Mouse (Mus musculus): ENCODE measurements around the gene Tsga10.
"Not testable (repeated sequence)": the region's sequence is repeated elsewhere in the genome, so short reads cannot be mapped to it uniquely, and the experiment has no call there.

Tsga10 gene

GRCm38 (mm10) chr1:37864511-37865400 is 1.5 kb downstream of the Tsga10 start:
- DNase-seq (ENCODE audit: low spot score in 2 of 2), result peak; percentile 97 to 99

GRCm38 (mm10) chr1:37850696-37851095 is 15.5 kb downstream of the Tsga10 start:
- no peak for DNase-seq (ENCODE audit: low spot score in 2 of 2)

GRCm38 (mm10) chr1:37846878-37847277 is 19.4 kb downstream of the Tsga10 start:
- no peak for DNase-seq (ENCODE audit: low spot score in 2 of 2)

- peak in 1 of 2 experiments; percentile 4 for DNase-seq (ENCODE audit: low spot score in 2 of 2)
Measured at GRCm38 (mm10) chr1:37831681-37832080, 34.5 kb downstream of the Tsga10 start.

GRCm38 (mm10) chr1:37802291-37802690 is 63.9 kb downstream of the Tsga10 start:
- DNase-seq (ENCODE audit: low spot score in 2 of 2), result not testable (repeated sequence)

GRCm38 (mm10) chr1:37800298-37800697 is 65.9 kb downstream of the Tsga10 start:
- no peak for DNase-seq (ENCODE audit: low spot score in 2 of 2)

GRCm38 (mm10) chr1:37799505-37799904 is 66.7 kb downstream of the Tsga10 start:
- DNase-seq (ENCODE audit: low spot score in 2 of 2), result no peak

GRCm38 (mm10) chr1:37759407-37759806 is 106.8 kb downstream of the Tsga10 start:
- DNase-seq (ENCODE audit: low spot score in 2 of 2), result no peak

GRCm38 (mm10) chr1:37744650-37745259 is 121.5 kb downstream of the Tsga10 start:
- DNase-seq (ENCODE audit: low spot score in 2 of 2), result no peak

- no peak for DNase-seq (ENCODE audit: low spot score in 2 of 2)
Measured at GRCm38 (mm10) chr1:37742602-37743270, 123.5 kb downstream of the Tsga10 start.

GRCm38 (mm10) chr1:37742126-37742525 is 124.1 kb downstream of the Tsga10 start:
- DNase-seq (ENCODE audit: low spot score in 2 of 2), result no peak

GRCm38 (mm10) chr1:37740161-37740802 is 125.9 kb downstream of the Tsga10 start:
- no peak for DNase-seq (ENCODE audit: low spot score in 2 of 2)

GRCm38 (mm10) chr1:37738895-37739294 is 127.3 kb downstream of the Tsga10 start:
- no peak for DNase-seq (ENCODE audit: low spot score in 2 of 2)

- no peak for DNase-seq (ENCODE audit: low spot score in 2 of 2)
Measured at GRCm38 (mm10) chr1:37737045-37737444, 129.2 kb downstream of the Tsga10 start.

- no peak for DNase-seq (ENCODE audit: low spot score in 2 of 2)
Measured at GRCm38 (mm10) chr1:37735932-37736331, 130.3 kb downstream of the Tsga10 start.

GRCm38 (mm10) chr1:37734841-37735240 is 131.4 kb downstream of the Tsga10 start:
- DNase-seq (ENCODE audit: low spot score in 2 of 2), result no peak

- no peak for DNase-seq (ENCODE audit: low spot score in 2 of 2)
Measured at GRCm38 (mm10) chr1:37729353-37729752, 136.9 kb downstream of the Tsga10 start.

- no peak for DNase-seq (ENCODE audit: low spot score in 2 of 2)
Measured at GRCm38 (mm10) chr1:37728053-37728452, 138.2 kb downstream of the Tsga10 start.

- DNase-seq (ENCODE audit: low spot score in 2 of 2), result no peak
Measured at GRCm38 (mm10) chr1:37727186-37727585, 139.0 kb downstream of the Tsga10 start.

GRCm38 (mm10) chr1:37726426-37726825 is 139.8 kb downstream of the Tsga10 start:
- no peak for DNase-seq (ENCODE audit: low spot score in 2 of 2)

- DNase-seq (ENCODE audit: low spot score in 2 of 2), result no peak
Measured at GRCm38 (mm10) chr1:37725880-37726279, 140.3 kb downstream of the Tsga10 start.

- DNase-seq (ENCODE audit: low spot score in 2 of 2), result no peak
Measured at GRCm38 (mm10) chr1:37721092-37721491, 145.1 kb downstream of the Tsga10 start.
